Mouse (Mus musculus): ENCODE results near the gene Hnrnpul2. TPM values are rescaled to one million over a fixed set of nuclear protein-coding genes. Genes with fewer than 3 reads are reported as not detected.
"Not testable (repeated sequence)": the region's sequence is repeated elsewhere in the genome, so short reads cannot be mapped to it uniquely, and the experiment has no call there.

The Hnrnpul2 gene
- polyA plus RNA-seq, 1 experiment from 2014 or later: 6.8 TPM

DNA sequence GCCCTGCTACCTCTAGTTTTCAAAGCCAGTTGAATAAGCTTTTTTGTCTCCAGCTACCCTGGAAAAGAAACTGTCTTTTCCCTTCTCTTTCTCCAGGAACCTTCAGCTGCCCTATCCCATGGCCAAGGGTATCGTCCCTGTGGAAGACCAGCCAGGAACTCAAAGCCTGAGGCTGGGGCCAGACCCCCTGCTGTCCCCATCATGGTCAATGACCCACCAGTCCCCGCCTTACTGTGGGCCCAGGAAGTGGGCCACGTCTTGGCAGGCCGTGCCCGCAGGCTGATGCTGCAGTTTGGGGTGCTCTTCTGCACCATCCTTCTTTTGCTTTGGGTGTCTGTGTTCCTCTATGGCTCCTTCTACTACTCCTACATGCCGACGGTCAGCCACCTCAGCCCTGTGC is 21.2 kb downstream of the Hnrnpul2 start:
- 90% methylated on average over 7 of the region's 7 CpGs for WGBS
- Histone ChIP-seq H3K36me3 (peaks cover 24% of the 10 kb centered on the region), H3K9me3 (replicated peaks) (no peaks in the 10 kb centered on the region), H3K27me3 (no peaks in the 10 kb centered on the region), H3K4me1 (peaks cover 29% of the 10 kb centered on the region), H3K27ac (peak overlapping the region; percentile 98), H3K4me3 (peak overlapping the region; percentile 45), H3K4me2 (replicated peaks) (peak overlapping the region; percentile 75), H3K9ac (peak overlapping the region; percentile 84)
- no peak for ATAC-seq (ENCODE audit: low FRiP score)

DNA sequence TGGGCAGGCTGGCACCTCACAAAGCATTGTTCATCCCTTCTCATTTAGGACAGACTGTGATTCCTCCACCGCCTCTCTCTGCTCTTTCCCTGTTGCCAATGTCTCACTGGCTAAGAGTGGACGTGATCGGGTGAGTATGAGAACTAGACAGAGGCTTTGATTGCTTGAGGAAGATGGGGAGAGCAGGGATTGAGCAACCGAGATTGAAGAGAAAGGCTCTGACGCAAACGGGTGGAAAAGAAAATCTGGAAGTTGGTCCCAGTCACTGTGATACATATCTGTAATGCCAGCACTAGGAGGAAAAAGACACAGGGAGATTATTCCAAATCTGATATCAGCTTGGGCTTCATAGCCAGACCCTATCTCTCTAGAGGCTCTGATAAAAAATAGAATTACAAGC is 23.2 kb downstream of the Hnrnpul2 start:
- no peak overlapping the region for H3K4me3 ChIP-seq
- H3K4me1 ChIP-seq: peaks cover 26% of the 10 kb centered on the region
- H3K27ac ChIP-seq: no peak overlapping the region
- ATAC-seq (ENCODE audit: low FRiP score): no peak
- 0 out of 2 replicates have a peak overlapping the region, but pooled peaks have one; percentile 1 for H3K9ac ChIP-seq
- WGBS: 87% methylated on average over 6 of the region's 6 CpGs
- H3K36me3 ChIP-seq: peaks cover 39% of the 10 kb centered on the region
- H3K27me3 ChIP-seq: no peaks in the 10 kb centered on the region
- no peak overlapping the region for H3K4me2 ChIP-seq (replicated peaks)
- H3K9me3 ChIP-seq (replicated peaks): no peaks in the 10 kb centered on the region

DNA sequence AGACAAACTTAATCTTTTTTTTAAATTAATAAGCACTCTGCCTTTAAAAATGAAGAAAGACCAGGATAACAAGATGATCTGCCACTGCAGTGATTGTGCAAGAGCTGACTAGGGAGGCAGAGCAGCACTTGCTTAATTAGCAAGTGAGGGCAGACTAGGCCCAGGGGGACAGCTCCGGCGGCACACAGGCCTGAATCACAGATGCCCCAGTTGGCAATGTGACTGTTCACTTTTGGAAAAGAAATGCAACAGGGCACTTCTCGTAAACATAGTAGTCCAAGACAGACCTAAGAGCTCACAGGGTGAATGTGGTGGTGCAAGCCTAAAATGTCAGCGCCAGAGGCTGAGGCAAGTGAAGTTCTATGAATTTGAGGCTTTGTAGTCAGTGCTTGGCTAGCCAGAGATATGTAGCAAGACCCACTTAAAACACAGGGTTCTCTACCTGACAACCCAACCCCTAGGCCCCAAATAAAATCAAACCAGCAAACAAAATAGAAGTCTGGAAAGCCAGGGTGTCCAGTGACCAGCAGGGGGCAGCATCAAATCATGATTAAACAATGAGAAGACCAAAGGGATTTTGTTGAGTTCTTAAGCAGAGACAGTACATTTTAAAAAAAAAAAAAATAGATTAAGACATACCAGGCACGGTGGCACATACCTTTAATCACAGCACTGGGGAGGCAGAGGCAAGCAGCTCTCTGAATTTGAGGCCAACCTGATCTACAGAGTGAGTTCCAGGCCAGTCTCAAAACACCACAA is 24.7 kb downstream of the Hnrnpul2 start:
- H3K9ac ChIP-seq: no peak overlapping the region
- peaks cover 48% of the 10 kb centered on the region for H3K36me3 ChIP-seq
- no peaks in the 10 kb centered on the region for H3K9me3 ChIP-seq (replicated peaks)
- no peak overlapping the region for H3K4me3 ChIP-seq
- ATAC-seq (ENCODE audit: low FRiP score): no peak
- H3K4me1 ChIP-seq: peaks cover 20% of the 10 kb centered on the region
- 63% methylated on average over 5 of the region's 5 CpGs for WGBS
- no peaks in the 10 kb centered on the region for H3K27me3 ChIP-seq
- H3K27ac ChIP-seq: no peak overlapping the region
- no peak overlapping the region for H3K4me2 ChIP-seq (replicated peaks)

DNA sequence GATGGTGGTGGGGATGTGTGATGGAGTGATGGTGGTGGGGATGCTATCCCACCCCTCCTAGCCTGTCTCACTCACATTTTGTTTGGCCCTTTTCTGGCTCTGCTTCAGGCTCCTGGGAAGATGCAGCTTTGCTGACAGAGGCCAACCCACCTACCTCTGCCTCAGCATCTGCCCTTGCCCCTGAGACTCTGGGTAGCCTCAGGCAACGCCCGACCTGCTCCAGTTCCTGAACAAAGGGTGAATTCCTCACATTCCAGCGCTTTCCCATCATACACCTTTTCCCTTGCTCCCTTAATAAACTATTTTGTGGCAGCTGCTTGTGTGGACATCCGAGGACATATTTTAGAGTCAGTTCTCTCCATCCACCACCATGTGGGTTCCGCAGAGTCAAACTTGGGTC is 28.5 kb downstream of the Hnrnpul2 start:
- H3K27ac ChIP-seq: no peak overlapping the region
- no peak overlapping the region for H3K9ac ChIP-seq
- H3K4me1 ChIP-seq: no peaks in the 10 kb centered on the region
- no peaks in the 10 kb centered on the region for H3K9me3 ChIP-seq (replicated peaks)
- H3K4me2 ChIP-seq (replicated peaks): no peak overlapping the region
- ATAC-seq (ENCODE audit: low FRiP score): no peak
- peaks cover 34% of the 10 kb centered on the region for H3K36me3 ChIP-seq
- WGBS: 81% methylated on average over 5 of the region's 5 CpGs
- no peaks in the 10 kb centered on the region for H3K27me3 ChIP-seq
- H3K4me3 ChIP-seq: no peak overlapping the region

DNA sequence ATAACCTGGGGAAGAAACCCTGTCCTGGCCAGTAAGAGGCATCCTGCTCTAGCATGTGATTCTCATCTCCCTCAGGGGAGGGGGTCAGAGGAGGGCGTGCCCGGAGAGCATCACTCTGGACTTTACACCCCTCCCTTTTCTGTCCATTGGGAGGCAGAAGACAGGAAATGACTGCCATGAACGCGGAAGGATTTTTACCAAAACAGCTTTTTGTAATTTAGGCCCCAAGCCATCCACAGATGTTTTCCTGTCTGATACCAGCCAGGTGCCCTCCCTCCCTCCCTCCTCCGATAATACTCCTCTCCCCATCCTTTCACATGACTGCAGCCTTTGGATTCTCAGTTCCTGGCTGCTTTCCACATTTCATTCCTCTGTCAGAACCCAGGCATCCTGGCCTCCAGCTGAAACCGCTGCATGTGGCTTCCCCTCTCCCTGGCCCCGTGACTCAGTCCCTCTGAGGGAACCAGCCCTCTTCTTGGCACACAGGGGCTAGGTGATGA is 30.6 kb downstream of the Hnrnpul2 start, which contains the start of gene Lrrn4cl:
Gene Lrrn4cl, plus strand, starts transcription at position 367 of the 500 bp plus-strand sequence.
- peak within 1 kb of the TSS; percentile 27; the same call in 1 of the 2 replicates for H3K9ac ChIP-seq
- peaks cover 34% of the 10 kb centered on the region for H3K36me3 ChIP-seq
- H3K4me1 ChIP-seq: no peaks in the 10 kb centered on the region
- no peaks in the 10 kb centered on the region for H3K9me3 ChIP-seq (replicated peaks)
- 0 out of 2 replicates have a peak within 1 kb of the TSS, but pooled peaks have one; percentile 5 for H3K27ac ChIP-seq
- no peak within 1 kb of the TSS for H3K4me3 ChIP-seq
- H3K4me2 ChIP-seq (replicated peaks): no peak within 1 kb of the TSS
- H3K27me3 ChIP-seq: no peaks in the 10 kb centered on the region
- no peak for ATAC-seq (ENCODE audit: low FRiP score)
- 29% methylated on average over 7 of the region's 7 CpGs for WGBS

DNA sequence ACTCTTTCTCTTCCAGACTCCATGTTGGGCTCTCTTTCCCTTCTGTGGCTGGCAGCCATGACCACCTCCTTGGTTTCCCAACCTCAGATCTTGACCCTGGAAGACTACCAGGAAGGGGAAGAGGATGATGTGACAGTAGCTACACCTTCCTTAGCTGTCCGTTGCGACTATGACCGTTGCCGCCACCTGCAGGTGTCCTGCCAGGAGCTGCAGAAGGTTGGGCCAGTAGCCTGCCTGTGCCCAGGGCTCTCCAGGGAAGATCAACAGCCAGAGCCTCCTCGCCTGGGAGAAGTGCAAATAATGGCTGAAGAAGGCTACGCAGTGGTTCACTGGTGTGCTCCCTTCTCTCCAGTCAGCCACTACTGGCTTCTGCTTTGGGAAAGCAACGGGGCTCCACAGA is 31.8 kb downstream of the Hnrnpul2 start:
- no peak overlapping the region for H3K4me2 ChIP-seq (replicated peaks)
- H3K9ac ChIP-seq: no peak overlapping the region
- H3K9me3 ChIP-seq (replicated peaks): no peaks in the 10 kb centered on the region
- no peaks in the 10 kb centered on the region for H3K27me3 ChIP-seq
- no peak overlapping the region for H3K4me3 ChIP-seq
- peaks cover 22% of the 10 kb centered on the region for H3K36me3 ChIP-seq
- ATAC-seq (ENCODE audit: low FRiP score): no peak
- no peaks in the 10 kb centered on the region for H3K4me1 ChIP-seq
- WGBS: 48% methylated on average over 7 of the region's 7 CpGs
- no peak overlapping the region for H3K27ac ChIP-seq

DNA sequence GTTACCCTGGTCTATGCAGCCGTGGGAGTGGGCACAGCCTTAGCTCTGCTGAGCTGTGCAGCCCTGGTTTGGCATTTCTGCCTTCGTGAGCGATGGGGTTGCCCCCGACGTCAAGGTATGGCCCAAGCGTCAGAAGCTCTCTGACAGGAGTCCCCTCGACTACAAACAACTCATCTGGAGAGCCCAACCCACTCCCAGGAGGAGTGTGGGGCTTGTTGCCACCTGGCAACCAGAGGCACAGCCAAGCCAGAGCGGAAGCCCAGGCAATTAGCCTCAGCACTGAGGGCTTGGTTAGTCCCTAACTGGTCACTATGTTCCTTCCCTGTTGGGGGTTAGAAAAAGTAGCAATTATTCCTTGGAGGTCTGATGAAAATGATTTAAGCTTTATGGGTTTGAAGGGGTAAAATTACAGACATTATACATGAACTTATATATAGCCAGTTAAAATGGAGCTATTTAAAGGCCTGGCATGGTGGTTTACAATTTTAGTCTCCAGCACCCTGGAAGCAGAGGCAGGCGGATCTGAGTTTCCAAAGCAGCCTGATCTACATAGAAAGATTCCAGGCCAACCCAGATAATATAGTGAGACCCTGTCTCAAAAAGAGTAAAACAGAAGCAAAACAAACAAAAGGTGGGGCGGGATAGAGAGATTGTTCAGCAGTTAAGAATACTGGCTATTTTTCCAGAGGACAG is 32.6 kb downstream of the Hnrnpul2 start:
- WGBS: 67% methylated on average over 10 of the region's 10 CpGs
- no peak for ATAC-seq (ENCODE audit: low FRiP score)
- no peaks in the 10 kb centered on the region for H3K4me1 ChIP-seq
- H3K4me2 ChIP-seq (replicated peaks): no peak overlapping the region
- H3K9me3 ChIP-seq (replicated peaks): no peaks in the 10 kb centered on the region
- H3K9ac ChIP-seq: no peak overlapping the region
- H3K4me3 ChIP-seq: no peak overlapping the region
- H3K27me3 ChIP-seq: no peaks in the 10 kb centered on the region
- H3K36me3 ChIP-seq: peaks cover 15% of the 10 kb centered on the region
- no peak overlapping the region for H3K27ac ChIP-seq

DNA sequence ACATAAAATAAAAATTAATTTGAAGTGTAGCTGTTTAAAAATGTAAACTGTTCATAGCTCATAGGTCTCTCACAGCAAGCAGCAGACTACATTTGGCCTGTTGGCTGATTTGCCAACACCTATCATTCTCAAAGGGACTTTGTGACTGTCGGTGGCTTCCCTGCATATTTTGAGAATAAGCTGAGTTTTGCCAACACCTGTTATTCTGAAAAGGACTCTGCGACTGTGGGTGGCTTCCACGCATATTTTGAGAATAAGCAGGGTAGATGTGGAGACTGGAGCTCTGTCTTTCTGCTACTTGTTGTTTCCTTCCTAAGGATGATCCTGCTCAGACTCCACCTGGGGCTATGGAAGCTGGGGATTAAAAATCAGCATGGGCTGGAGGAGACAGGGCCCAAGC is 33.3 kb downstream of the Hnrnpul2 start:
- H3K4me3 ChIP-seq: no peak overlapping the region
- no peaks in the 10 kb centered on the region for H3K9me3 ChIP-seq (replicated peaks)
- H3K27me3 ChIP-seq: no peaks in the 10 kb centered on the region
- no peak for ATAC-seq (ENCODE audit: low FRiP score)
- no peak overlapping the region for H3K9ac ChIP-seq
- no peaks in the 10 kb centered on the region for H3K4me1 ChIP-seq
- peaks cover 8% of the 10 kb centered on the region for H3K36me3 ChIP-seq
- 83% methylated on average over 3 of the region's 3 CpGs for WGBS
- no peak overlapping the region for H3K27ac ChIP-seq
- no peak overlapping the region for H3K4me2 ChIP-seq (replicated peaks)

DNA sequence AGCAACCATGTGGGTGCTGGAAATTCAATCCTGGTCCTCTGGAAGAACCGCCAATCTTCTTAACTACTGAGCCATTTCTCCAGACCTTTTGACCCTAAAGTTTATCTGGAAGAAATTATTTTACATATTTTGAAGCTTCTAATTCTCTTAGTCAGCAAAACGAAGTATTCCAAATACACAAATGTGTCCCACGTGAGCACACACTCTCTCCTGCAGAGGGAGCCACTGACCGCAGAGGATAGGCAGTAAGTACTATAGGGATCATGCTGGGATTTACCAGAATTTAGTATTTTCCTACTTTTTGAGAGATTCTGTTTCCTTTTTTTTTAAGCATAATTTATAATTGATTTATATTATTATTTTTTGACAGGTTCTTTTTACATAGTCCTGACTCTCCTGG is 37.9 kb downstream of the Hnrnpul2 start:
- Histone ChIP-seq H3K9me3 (replicated peaks) (no peaks in the 10 kb centered on the region), H3K4me1 (no peaks in the 10 kb centered on the region), H3K27me3 (no peaks in the 10 kb centered on the region), H3K9ac (no peak overlapping the region), H3K36me3 (no peaks in the 10 kb centered on the region), H3K27ac (no peak overlapping the region), H3K4me2 (replicated peaks) (no peak overlapping the region), H3K4me3 (no peak overlapping the region)
- WGBS: 38% methylated on average over 4 of the region's 4 CpGs
- ATAC-seq (ENCODE audit: low FRiP score): no peak

DNA sequence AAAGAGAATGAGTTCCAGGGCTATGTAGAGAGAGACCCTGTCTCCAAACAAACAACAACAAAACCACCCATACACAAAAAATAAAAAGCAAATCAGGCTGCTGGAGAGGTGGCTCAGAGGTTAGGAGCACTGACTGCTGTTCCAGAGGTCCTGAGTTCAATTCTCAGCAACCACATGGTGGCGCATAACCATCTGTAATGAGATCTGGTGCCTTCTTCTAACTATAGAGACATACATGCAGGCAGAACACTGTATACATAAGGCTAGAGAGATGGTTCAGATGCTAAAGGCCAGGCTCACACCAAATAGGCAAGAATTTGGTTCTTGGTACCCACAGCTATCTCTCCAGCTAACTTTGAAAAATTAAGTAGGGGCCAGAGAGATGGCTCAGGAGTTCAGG is 39.2 kb downstream of the Hnrnpul2 start:
- Histone ChIP-seq H3K36me3 (no peaks in the 10 kb centered on the region), H3K27me3 (no peaks in the 10 kb centered on the region), H3K4me1 (no peaks in the 10 kb centered on the region), H3K9ac (no peak overlapping the region), H3K27ac (no peak overlapping the region), H3K4me2 (replicated peaks) (no peak overlapping the region), H3K4me3 (no peak overlapping the region), H3K9me3 (replicated peaks) (no peaks in the 10 kb centered on the region)
- no peak for ATAC-seq (ENCODE audit: low FRiP score)
- 30% methylated on average over 1 of the region's 1 CpGs for WGBS

DNA sequence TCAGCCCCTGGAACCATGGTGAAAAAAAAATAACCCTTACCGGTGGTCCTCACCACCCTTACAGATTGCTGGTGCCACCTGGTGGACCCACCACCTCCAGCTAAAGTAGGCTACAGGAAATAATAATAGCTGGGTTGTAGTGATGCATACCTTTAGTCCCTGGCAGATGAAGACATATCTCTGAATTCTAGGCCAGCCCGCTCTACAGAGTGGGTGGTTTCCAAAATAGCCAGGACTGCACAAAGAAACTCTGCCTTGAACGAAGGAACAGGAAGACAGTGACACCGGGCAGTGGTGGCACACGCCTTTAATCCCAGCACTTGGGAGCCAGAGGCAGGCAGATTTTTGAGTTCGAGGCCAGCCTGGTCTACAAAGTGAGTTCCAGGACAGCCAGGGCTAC is 44.5 kb downstream of the Hnrnpul2 start:
- H3K9me3 ChIP-seq (replicated peaks): no peaks in the 10 kb centered on the region
- no peaks in the 10 kb centered on the region for H3K27me3 ChIP-seq
- H3K27ac ChIP-seq: no peak overlapping the region
- H3K4me3 ChIP-seq: no peak overlapping the region
- WGBS: 80% methylated on average over 6 of the region's 6 CpGs
- no peak overlapping the region for H3K9ac ChIP-seq
- H3K36me3 ChIP-seq: no peaks in the 10 kb centered on the region
- ATAC-seq (ENCODE audit: low FRiP score): no peak
- H3K4me1 ChIP-seq: no peaks in the 10 kb centered on the region
- H3K4me2 ChIP-seq (replicated peaks): no peak overlapping the region

DNA sequence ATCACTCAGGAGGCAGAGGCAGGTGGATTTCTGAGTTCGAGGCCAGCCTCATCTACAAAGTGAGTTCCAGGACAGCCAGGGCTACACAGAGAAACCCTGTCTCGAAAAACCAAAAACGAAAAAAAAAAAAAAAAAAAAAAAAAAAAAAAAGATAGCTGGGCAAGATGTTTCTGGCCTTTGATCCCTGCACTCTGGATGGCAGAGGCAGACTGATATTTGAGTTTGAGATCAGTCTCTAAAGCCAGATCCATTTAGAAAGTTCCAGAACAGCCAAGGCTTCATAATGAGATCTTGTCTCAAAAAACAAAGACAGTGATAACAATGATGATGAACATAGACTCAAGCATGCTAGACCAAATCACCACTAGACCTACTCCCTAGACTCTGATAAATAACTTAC is 50.6 kb downstream of the Hnrnpul2 start:
- Histone ChIP-seq H3K36me3 (peaks cover 23% of the 10 kb centered on the region), H3K4me2 (replicated peaks) (peak overlapping the region; percentile 83; the same call in 1 of the 2 replicates)
- not testable (repeated sequence) for H3K4me3 ChIP-seq; H3K9me3 ChIP-seq (replicated peaks); H3K9ac ChIP-seq; ATAC-seq (ENCODE audit: low FRiP score); H3K4me1 ChIP-seq; H3K27me3 ChIP-seq; H3K27ac ChIP-seq
- WGBS: 73% methylated on average over 3 of the region's 3 CpGs

All from hindbrain, embryonic 12.5 days (tissue).